Mouse (Mus musculus): Measurements from ENCODE around the gene Uchl5.

DNA sequence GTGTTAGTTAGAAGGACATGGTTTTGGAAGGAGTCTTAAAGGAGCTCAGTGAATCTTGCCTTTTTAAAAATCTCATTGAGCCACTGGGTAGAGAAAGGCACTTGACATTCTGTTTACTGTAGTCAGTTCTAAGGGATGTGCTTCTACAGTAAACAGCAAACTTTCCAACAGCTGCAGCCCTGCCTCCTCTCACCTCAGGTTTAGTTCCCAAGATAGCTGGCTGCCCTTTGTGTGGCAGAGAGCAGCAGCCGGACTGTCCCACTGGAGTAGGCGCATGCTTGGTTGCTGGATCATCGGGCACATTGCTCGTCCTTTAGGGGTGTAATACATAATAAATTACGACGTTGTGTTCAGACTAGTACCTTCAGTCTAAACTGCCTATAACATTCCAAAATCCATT, 32.0 kb downstream of the Uchl5 start:
- TF ChIP-seq CTCF (IDR thresholded peaks at IDR 0.05) (no peak), EP300 (IDR thresholded peaks at IDR 0.05) (no peak)
